Mouse (Mus musculus) embryonic facial prominence, embryonic 14.5 days (tissue): ENCODE data around the gene Gm42906. TPM values are rescaled to one million over a fixed set of nuclear protein-coding genes. Genes with fewer than 3 reads are reported as not detected.
A peak's percentile ranks its signal among the peaks of the same experiment; 100 is the strongest.

ENCODE experiments used
- ATAC-seq: fragments of 200-750 bp; cut with Nextera tagmentation; 2 replicates; pipeline ENCODE4 v1.8.0; 2017; ENCODE audit warnings: low read depth, moderate number of reproducible peaks, moderate TSS enrichment
- DNase-seq: peaks from one replicate; pipeline ENCODE4 v3.0.0-alpha.2; 2015; ENCODE audit warnings: low spot score
- H3K27ac ChIP-seq: fragments of 300-500 bp; sonication (generic); replicated peaks from 2 replicates; pipeline ENCODE4 v1.5.1; 2014; ENCODE audit warnings: low read depth, mild to moderate bottlenecking, low read length, moderate library complexity
- H3K27me3 ChIP-seq: fragments of 300-500 bp; sonication (generic); replicated peaks from 2 replicates; pipeline ENCODE4 v1.6.1; 2014; ENCODE audit warnings: low read length; ENCODE audit not compliant: control insufficient read depth, insufficient read depth
- H3K36me3 ChIP-seq: fragments of 300-500 bp; sonication (generic); 2 replicates; pipeline ENCODE4 v1.6.1; 2014; ENCODE audit warnings: low read length, mixed read lengths; ENCODE audit not compliant: control insufficient read depth, insufficient read depth
- H3K4me1 ChIP-seq: fragments of 300-500 bp; sonication (generic); 2 replicates; pipeline ENCODE4 v1.6.1; 2014; ENCODE audit warnings: antibody characterized with exemption, low read length; ENCODE audit not compliant: control insufficient read depth, insufficient read depth
- H3K4me2 ChIP-seq: fragments of 300-500 bp; sonication (generic); 2 replicates; pipeline ENCODE4 v1.6.1; 2014; ENCODE audit warnings: low read depth, mild to moderate bottlenecking, low read length, moderate library complexity, mixed read lengths
- H3K4me3 ChIP-seq: fragments of 300-500 bp; sonication (generic); 2 replicates; pipeline ENCODE4 v1.5.1; 2014; ENCODE audit warnings: low read depth, mild to moderate bottlenecking, low read length
- H3K9ac ChIP-seq: fragments of 300-500 bp; sonication (generic); 2 replicates; pipeline ENCODE4 v1.6.1; 2014; ENCODE audit warnings: low read depth, mild to moderate bottlenecking, low read length, moderate library complexity, mixed read lengths
- H3K9me3 ChIP-seq: fragments of 300-500 bp; sonication (generic); 2 replicates; pipeline ENCODE4 v1.6.1; 2016; ENCODE audit warnings: low read length; ENCODE audit not compliant: control insufficient read depth
- WGBS: fragments of 180-500 bp; shearing (Covaris S2); extraction: QIAGEN DNeasy Blood & Tissue Kit; methylation state at CpG from one replicate; pipeline ENCODE4 v1.1.7; 2014; 5-methylcytosine and 5-hydroxymethylcytosine counted together
- polyA plus RNA-seq: library from polyadenylated mRNA; unstranded; fragments of >200 nt; fragmentation: Nextera tagmentation; extraction: Ambion mirVana; gene quantifications from 2 replicates; pipeline ENCODE4 v1.2.1, GENCODE M21; 2014

Gene Gm42906
- polyA plus RNA-seq, 1 experiment from 2014 or later: not detected

- ATAC-seq (no peak), DNase-seq (peak; percentile 50)
- Histone ChIP-seq H3K9ac (no peak overlapping the region), H3K27ac (no peak overlapping the region), H3K4me3 (no peak overlapping the region), H3K27me3 (no peaks in the 10 kb centered on the region), H3K4me1 (peaks cover 6% of the 10 kb centered on the region; the same call in 1 of the 2 replicates), H3K36me3 (no peaks in the 10 kb centered on the region), H3K9me3 (no peaks in the 10 kb centered on the region), H3K4me2 (no peak overlapping the region)
- 60% methylated on average over 3 of the region's 3 CpGs for WGBS
Observed at GRCm38 (mm10) chr5:151363343-151364000, 64.5 kb downstream of the Gm42906 start.

- H3K9ac ChIP-seq: no peak overlapping the region
- 77% methylated on average over 1 of the region's 1 CpGs for WGBS
- H3K4me1 ChIP-seq: no peaks in the 10 kb centered on the region
- H3K36me3 ChIP-seq: no peaks in the 10 kb centered on the region
- no peaks in the 10 kb centered on the region for H3K27me3 ChIP-seq
- H3K9me3 ChIP-seq: no peaks in the 10 kb centered on the region
- DNase-seq: no peak
- H3K4me2 ChIP-seq: no peak overlapping the region
- no peak overlapping the region for H3K4me3 ChIP-seq
- H3K27ac ChIP-seq: no peak overlapping the region
- no peak for ATAC-seq
Observed at GRCm38 (mm10) chr5:151349616-151350015, 78.3 kb downstream of the Gm42906 start.

GRCm38 (mm10) chr5:151348418-151348817, 79.5 kb downstream of the Gm42906 start:
- ATAC-seq (no peak), DNase-seq (no peak)
- 47% methylated on average over 3 of the region's 3 CpGs for WGBS
- Histone ChIP-seq H3K9ac (no peak overlapping the region), H3K27me3 (no peaks in the 10 kb centered on the region), H3K4me2 (no peak overlapping the region), H3K4me1 (no peaks in the 10 kb centered on the region), H3K9me3 (no peaks in the 10 kb centered on the region), H3K36me3 (no peaks in the 10 kb centered on the region), H3K4me3 (no peak overlapping the region), H3K27ac (no peak overlapping the region)

- 92% methylated on average over 8 of the region's 8 CpGs for WGBS
- ATAC-seq: no peak
- Histone ChIP-seq H3K4me1 (no peaks in the 10 kb centered on the region), H3K27ac (no peak overlapping the region), H3K27me3 (no peaks in the 10 kb centered on the region), H3K4me2 (no peak overlapping the region), H3K9ac (no peak overlapping the region), H3K9me3 (no peaks in the 10 kb centered on the region), H3K36me3 (no peaks in the 10 kb centered on the region), H3K4me3 (no peak overlapping the region)
- no peak for DNase-seq
Observed at GRCm38 (mm10) chr5:151346626-151347025, 81.3 kb downstream of the Gm42906 start.

GRCm38 (mm10) chr5:151344737-151345136, 83.2 kb downstream of the Gm42906 start:
- no peak for DNase-seq
- no peak overlapping the region for H3K27ac ChIP-seq
- ATAC-seq: no peak
- H3K9ac ChIP-seq: no peak overlapping the region
- peaks cover 2% of the 10 kb centered on the region for H3K4me1 ChIP-seq
- no peaks in the 10 kb centered on the region for H3K36me3 ChIP-seq
- H3K4me2 ChIP-seq: no peak overlapping the region
- H3K9me3 ChIP-seq: no peaks in the 10 kb centered on the region
- H3K4me3 ChIP-seq: no peak overlapping the region
- 62% methylated on average over 4 of the region's 4 CpGs for WGBS
- no peaks in the 10 kb centered on the region for H3K27me3 ChIP-seq

GRCm38 (mm10) chr5:151333686-151334085, 94.3 kb downstream of the Gm42906 start:
- H3K4me2 ChIP-seq: no peak overlapping the region
- H3K4me3 ChIP-seq: no peak overlapping the region
- H3K9ac ChIP-seq: no peak overlapping the region
- ATAC-seq (no peak), DNase-seq (no peak)
- H3K4me1 ChIP-seq: no peaks in the 10 kb centered on the region
- no peaks in the 10 kb centered on the region for H3K36me3 ChIP-seq
- no peaks in the 10 kb centered on the region for H3K27me3 ChIP-seq
- no peaks in the 10 kb centered on the region for H3K9me3 ChIP-seq
- no peak overlapping the region for H3K27ac ChIP-seq

- H3K9me3 ChIP-seq: no peaks in the 10 kb centered on the region
- no peaks in the 10 kb centered on the region for H3K4me1 ChIP-seq
- DNase-seq: no peak
- no peak overlapping the region for H3K4me3 ChIP-seq
- no peak for ATAC-seq
- no peak overlapping the region for H3K4me2 ChIP-seq
- no peak overlapping the region for H3K27ac ChIP-seq
- no peak overlapping the region for H3K9ac ChIP-seq
- no peaks in the 10 kb centered on the region for H3K36me3 ChIP-seq
- H3K27me3 ChIP-seq: no peaks in the 10 kb centered on the region
Observed at GRCm38 (mm10) chr5:151333191-151333594, 94.8 kb downstream of the Gm42906 start.

- ATAC-seq (peak; percentile 26; the same call in 1 of the 2 replicates), DNase-seq (no peak)
- Histone ChIP-seq H3K9me3 (no peaks in the 10 kb centered on the region), H3K4me2 (peak overlapping the region; percentile 11; the same call in 1 of the 2 replicates), H3K9ac (no peak overlapping the region), H3K27me3 (no peaks in the 10 kb centered on the region), H3K27ac (no peak overlapping the region), H3K4me3 (no peak overlapping the region), H3K36me3 (no peaks in the 10 kb centered on the region), H3K4me1 (no peaks in the 10 kb centered on the region)
- WGBS: 58% methylated on average over 10 of the region's 10 CpGs
Observed at GRCm38 (mm10) chr5:151315804-151316597, 112.0 kb downstream of the Gm42906 start.

- no peak overlapping the region for H3K27ac ChIP-seq
- H3K9ac ChIP-seq: no peak overlapping the region
- no peak overlapping the region for H3K4me2 ChIP-seq
- WGBS: 75% methylated on average over 2 of the region's 2 CpGs
- no peak overlapping the region for H3K4me3 ChIP-seq
- no peaks in the 10 kb centered on the region for H3K9me3 ChIP-seq
- no peaks in the 10 kb centered on the region for H3K27me3 ChIP-seq
- H3K36me3 ChIP-seq: no peaks in the 10 kb centered on the region
- DNase-seq (no peak), ATAC-seq (no peak)
- H3K4me1 ChIP-seq: no peaks in the 10 kb centered on the region
Observed at GRCm38 (mm10) chr5:151300286-151300685, 127.7 kb downstream of the Gm42906 start.
